Mouse (Mus musculus) lung, adult 2 months (tissue): ENCODE results near the gene Ptpn14.

Experiments used
- CTCF ChIP-seq: fragments of 200-500 bp; IDR thresholded peaks from 2 replicates; pipeline ENCODE4 v1.5.1; 2011; ENCODE audit warnings: mild to moderate bottlenecking, low read length, control low read depth; ENCODE audit not compliant: insufficient read depth
- POLR2A ChIP-seq: fragments of 200-500 bp; IDR thresholded peaks from 2 replicates; pipeline ENCODE4 v1.6.1; 2011; ENCODE audit warnings: low read depth, mild to moderate bottlenecking, control low read depth, low read length, borderline replicate concordance; ENCODE audit errors: extremely low read depth

GRCm38 (mm10) chr1:189790666-189791065, 62.6 kb downstream of the Ptpn14 start:
- TF ChIP-seq CTCF, result no peak
- TF ChIP-seq POLR2A, result no peak
